Mouse (Mus musculus) midbrain, embryonic 14.5 days (tissue): ENCODE measurements around the gene Gm45716. TPM values are rescaled to one million over a fixed set of nuclear protein-coding genes. Genes with fewer than 3 reads are reported as not detected.

Experiments used
- ATAC-seq: fragments of 200-750 bp; cut with Nextera tagmentation; 2 replicates; pipeline ENCODE4 v1.8.0; 2017; ENCODE audit warnings: moderate number of reproducible peaks, moderate library complexity; ENCODE audit not compliant: low FRiP score, low TSS enrichment
- DNase-seq: peaks from one replicate; pipeline ENCODE4 v3.0.0-alpha.2; 2015
- H3K27ac ChIP-seq: fragments of 300-500 bp; sonication (generic); replicated peaks from 2 replicates; pipeline ENCODE4 v1.5.1; 2014; ENCODE audit warnings: mild to moderate bottlenecking, low read depth, low read length, moderate library complexity
- H3K27me3 ChIP-seq: fragments of 300-500 bp; sonication (generic); 2 replicates; pipeline ENCODE4 v1.6.1; 2014; ENCODE audit warnings: low read length, control low read depth, mixed read lengths; ENCODE audit not compliant: control insufficient read depth, insufficient read depth
- H3K36me3 ChIP-seq: fragments of 300-500 bp; sonication (generic); 2 replicates; pipeline ENCODE4 v1.6.1; 2014; ENCODE audit warnings: low read length, control low read depth; ENCODE audit not compliant: control insufficient read depth, insufficient read depth
- H3K4me1 ChIP-seq: fragments of 300-500 bp; sonication (generic); 2 replicates; pipeline ENCODE4 v1.6.1; 2014; ENCODE audit warnings: mild to moderate bottlenecking, antibody characterized with exemption, low read length, control low read depth; ENCODE audit not compliant: control insufficient read depth, insufficient read depth
- H3K4me2 ChIP-seq: fragments of 300-500 bp; sonication (generic); 2 replicates; pipeline ENCODE4 v1.6.1; 2014; ENCODE audit warnings: mild to moderate bottlenecking, low read length, moderate library complexity
- H3K4me3 ChIP-seq: fragments of 300-500 bp; sonication (generic); replicated peaks from 2 replicates; pipeline ENCODE4 v1.5.1; 2014; ENCODE audit warnings: low read depth, low read length
- H3K9ac ChIP-seq: fragments of 300-500 bp; sonication (generic); replicated peaks from 2 replicates; pipeline ENCODE4 v1.6.1; 2014; ENCODE audit warnings: mild to moderate bottlenecking, low read length, moderate library complexity
- H3K9me3 ChIP-seq: fragments of 300-500 bp; sonication (generic); 2 replicates; pipeline ENCODE4 v1.6.1; 2016; ENCODE audit warnings: low read length, control low read depth, mixed read lengths; ENCODE audit not compliant: control insufficient read depth
- WGBS: fragments of 180-500 bp; shearing (Covaris S2); extraction: QIAGEN DNeasy Blood & Tissue Kit; methylation state at CpG from one replicate; pipeline ENCODE4 v1.1.7; 2014; 5-methylcytosine and 5-hydroxymethylcytosine counted together
- polyA plus RNA-seq: library from polyadenylated mRNA; unstranded; fragments of >200 nt; fragmentation: Nextera tagmentation; extraction: Ambion mirVana; gene quantifications from 2 replicates; pipeline ENCODE4 v1.2.1, GENCODE M21; 2014

The Gm45716 gene
- polyA plus RNA-seq, result 29.6 and 30.3 TPM in 2 replicates

- Histone ChIP-seq H3K9me3 (no peaks in the 10 kb centered on the region), H3K4me3 (no peak within 1 kb of the TSS), H3K9ac (no peak within 1 kb of the TSS), H3K27ac (no peak within 1 kb of the TSS), H3K4me2 (no peak within 1 kb of the TSS), H3K27me3 (no peaks in the 10 kb centered on the region), H3K36me3 (no peaks in the 10 kb centered on the region), H3K4me1 (no peaks in the 10 kb centered on the region)
- no peak for DNase-seq
- 69% methylated on average over 7 of the region's 7 CpGs for WGBS
- no peak for ATAC-seq
These were observed at the start of gene Gm45716 for GRCm38 (mm10) chr11:90187441-90187840. Gene Gm45716, plus strand, starts transcription at chr11:90187683.

GRCm38 (mm10) chr11:90142393-90142792 lies 45.1 kb upstream of the Gm45716 start:
- no peak overlapping the region for H3K4me2 ChIP-seq
- DNase-seq (peak; percentile 21), ATAC-seq (no peak)

GRCm38 (mm10) chr11:90142936-90143335 lies 44.5 kb upstream of the Gm45716 start:
- H3K4me2 ChIP-seq, result no peak overlapping the region
- H3K9me3 ChIP-seq, result no peaks in the 10 kb centered on the region
- no peaks in the 10 kb centered on the region for H3K4me1 ChIP-seq
- DNase-seq (no peak), ATAC-seq (no peak)
- H3K27me3 ChIP-seq, result no peaks in the 10 kb centered on the region
- no peak overlapping the region for H3K9ac ChIP-seq
- H3K27ac ChIP-seq, result no peak overlapping the region
- H3K4me3 ChIP-seq, result no peak overlapping the region
- WGBS, result 86% methylated on average over 4 of the region's 4 CpGs
- no peaks in the 10 kb centered on the region for H3K36me3 ChIP-seq

More at GRCm38 (mm10) chr11:90142393-90142792, 45.1 kb upstream of the Gm45716 start:
- no peak overlapping the region for H3K27ac ChIP-seq
- H3K4me3 ChIP-seq, result no peak overlapping the region
- no peaks in the 10 kb centered on the region for H3K9me3 ChIP-seq
- H3K4me1 ChIP-seq, result no peaks in the 10 kb centered on the region
- 50% methylated on average over 4 of the region's 4 CpGs for WGBS
- no peak overlapping the region for H3K9ac ChIP-seq
- no peaks in the 10 kb centered on the region for H3K36me3 ChIP-seq
- H3K27me3 ChIP-seq, result no peaks in the 10 kb centered on the region

GRCm38 (mm10) chr11:90146086-90146860 lies 41.2 kb upstream of the Gm45716 start:
- no peaks in the 10 kb centered on the region for H3K27me3 ChIP-seq
- H3K9ac ChIP-seq, result no peak overlapping the region
- no peaks in the 10 kb centered on the region for H3K9me3 ChIP-seq
- ATAC-seq (no peak), DNase-seq (no peak)
- H3K36me3 ChIP-seq, result no peaks in the 10 kb centered on the region
- WGBS, result 95% methylated on average over 17 of the region's 17 CpGs
- no peak overlapping the region for H3K4me3 ChIP-seq
- no peak overlapping the region for H3K4me2 ChIP-seq
- no peak overlapping the region for H3K27ac ChIP-seq
- no peaks in the 10 kb centered on the region for H3K4me1 ChIP-seq

GRCm38 (mm10) chr11:90155066-90155465 lies 32.4 kb upstream of the Gm45716 start:
- ATAC-seq, result no peak

GRCm38 (mm10) chr11:90155466-90155865 lies 32.0 kb upstream of the Gm45716 start:
- H3K4me2 ChIP-seq, result no peak overlapping the region
- no peaks in the 10 kb centered on the region for H3K27me3 ChIP-seq
- H3K9ac ChIP-seq, result no peak overlapping the region
- no peak overlapping the region for H3K4me3 ChIP-seq
- no peaks in the 10 kb centered on the region for H3K9me3 ChIP-seq
- ATAC-seq (no peak), DNase-seq (peak; percentile 64)
- H3K36me3 ChIP-seq, result no peaks in the 10 kb centered on the region
- 3% methylated on average over 2 of the region's 2 CpGs for WGBS
- H3K4me1 ChIP-seq, result no peaks in the 10 kb centered on the region
- 0 out of 2 replicates have a peak overlapping the region, but pooled peaks have one; percentile 34 for H3K27ac ChIP-seq

More at GRCm38 (mm10) chr11:90155066-90155465, 32.4 kb upstream of the Gm45716 start:
- Histone ChIP-seq H3K9me3 (no peaks in the 10 kb centered on the region), H3K36me3 (no peaks in the 10 kb centered on the region), H3K4me2 (no peak overlapping the region), H3K4me3 (no peak overlapping the region), H3K27ac (no peak overlapping the region), H3K4me1 (no peaks in the 10 kb centered on the region), H3K9ac (no peak overlapping the region), H3K27me3 (no peaks in the 10 kb centered on the region)
- WGBS, result 11% methylated on average over 5 of the region's 5 CpGs
- no peak for DNase-seq

- H3K9me3 ChIP-seq, result no peaks in the 10 kb centered on the region
- no peak overlapping the region for H3K9ac ChIP-seq
- no peak for ATAC-seq
- WGBS, result 30% methylated on average over 6 of the region's 6 CpGs
- no peak overlapping the region for H3K4me2 ChIP-seq
- no peaks in the 10 kb centered on the region for H3K4me1 ChIP-seq
- no peak overlapping the region for H3K4me3 ChIP-seq
- DNase-seq, result peak; percentile 28
- H3K27me3 ChIP-seq, result no peaks in the 10 kb centered on the region
- H3K36me3 ChIP-seq, result no peaks in the 10 kb centered on the region
- no peak overlapping the region for H3K27ac ChIP-seq
These were observed 19.7 kb upstream of the Gm45716 start for GRCm38 (mm10) chr11:90167771-90168170.

- no peaks in the 10 kb centered on the region for H3K27me3 ChIP-seq
- no peaks in the 10 kb centered on the region for H3K9me3 ChIP-seq
- WGBS, result 87% methylated on average over 10 of the region's 10 CpGs
- H3K27ac ChIP-seq, result no peak overlapping the region
- H3K4me3 ChIP-seq, result no peak overlapping the region
- H3K4me1 ChIP-seq, result no peaks in the 10 kb centered on the region
- no peak overlapping the region for H3K4me2 ChIP-seq
- H3K9ac ChIP-seq, result no peak overlapping the region
- ATAC-seq (no peak), DNase-seq (no peak)
- no peaks in the 10 kb centered on the region for H3K36me3 ChIP-seq
These were observed 19.0 kb upstream of the Gm45716 start for GRCm38 (mm10) chr11:90168338-90169065.
